Mouse (Mus musculus): ENCODE data around the gene Tmem131l. TPM values are rescaled to one million over a fixed set of nuclear protein-coding genes. Genes with fewer than 3 reads are reported as not detected.

The Tmem131l gene
- total and polyA plus RNA-seq, 3 experiments = 9.6 to 39.6 TPM; not detected in 1

DNA sequence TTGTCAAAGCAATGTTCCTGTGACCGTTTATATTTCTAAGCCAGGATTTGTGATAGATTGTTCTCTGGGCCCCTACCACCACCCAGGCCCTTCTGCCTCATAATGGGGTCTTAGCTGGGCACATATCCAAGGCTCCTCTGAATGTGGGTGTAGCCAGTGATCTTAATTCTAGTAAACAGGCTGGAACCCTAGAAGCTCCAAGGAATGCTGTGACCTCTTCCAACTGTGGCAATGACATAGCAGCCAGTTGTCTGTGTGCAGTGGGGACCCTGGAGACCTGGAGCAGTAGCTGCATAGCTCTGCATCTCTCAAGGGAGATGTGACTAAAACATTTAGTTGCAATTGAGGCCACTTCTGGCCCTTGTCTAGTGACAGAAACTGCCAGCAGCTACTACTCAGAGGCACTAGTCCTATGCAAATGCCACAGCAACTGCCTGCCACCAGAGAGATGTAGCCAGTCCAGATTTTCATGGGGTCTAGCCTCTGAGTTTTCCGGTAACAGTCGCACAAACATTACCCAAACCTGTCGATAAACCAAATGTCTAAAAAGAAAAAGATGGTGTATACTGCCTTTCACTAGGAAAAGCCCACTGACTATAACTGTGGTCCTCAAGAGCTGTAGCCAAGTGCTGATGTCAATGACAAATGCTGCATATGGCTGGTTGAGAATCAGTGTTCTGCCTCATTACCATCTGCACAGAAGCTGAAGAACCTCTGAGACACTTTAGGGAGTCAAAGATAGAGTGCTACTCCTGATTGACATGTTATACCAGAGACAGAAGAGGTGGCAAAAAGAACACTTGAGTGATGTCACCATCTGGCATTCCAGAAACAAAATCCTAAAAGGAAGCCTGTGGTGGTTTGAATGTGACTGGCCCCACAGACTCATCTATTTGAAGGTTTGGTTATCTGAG, 61.2 kb downstream of the Tmem131l start:
- no peak for DNase-seq (ENCODE audit: low read depth, low spot score)
- no peak overlapping the region for H3K4me3 ChIP-seq (ENCODE audit: control insufficient read depth in 1 of 2, insufficient read depth in 1 of 2, low read depth in 2 of 2, low read length in 2 of 2)
- no peaks in the 10 kb centered on the region for H3K27me3 ChIP-seq (ENCODE audit: control insufficient read depth in 1 of 2, insufficient read depth in 2 of 2, low read length in 2 of 2)
- no peaks in the 10 kb centered on the region for H3K36me3 ChIP-seq (ENCODE audit: control insufficient read depth in 1 of 2, insufficient read depth in 2 of 2, low read length in 2 of 2)
- H3K79me2 ChIP-seq (ENCODE audit: control insufficient read depth, insufficient read depth, low read length, poor library complexity) = no peaks in the 10 kb centered on the region
- H3K9me3 ChIP-seq (replicated peaks; ENCODE audit: insufficient read depth, low read length) = no peaks in the 10 kb centered on the region
- H3K4me1 ChIP-seq (ENCODE audit: control insufficient read depth in 1 of 2, insufficient read depth in 2 of 2, low read length in 2 of 2) = no peaks in the 10 kb centered on the region
- H3K27ac ChIP-seq (ENCODE audit: control insufficient read depth, low read depth, low read length) = no peak overlapping the region
- no peak overlapping the region for H3K9ac ChIP-seq (ENCODE audit: control insufficient read depth, low read depth, low read length, poor library complexity, severe bottlenecking)
- TF ChIP-seq ETS1 (IDR thresholded peaks at IDR 0.05; ENCODE audit: low read depth, low read length) (no peak), NRF1 (IDR thresholded peaks at IDR 0.05; ENCODE audit: insufficient read depth, low read depth, low read length, poor library complexity, severe bottlenecking) (no peak), ZMIZ1 (IDR thresholded peaks at IDR 0.05; ENCODE audit: low read depth, low read length) (no peak), SMC3 (IDR thresholded peaks at IDR 0.05; ENCODE audit: low read depth, low read length) (no peak), SIN3A (IDR thresholded peaks at IDR 0.05; ENCODE audit: low read length) (no peak), BHLHE40 (IDR thresholded peaks at IDR 0.05; ENCODE audit: borderline replicate concordance, low read depth, low read length) (no peak), JUND (IDR thresholded peaks at IDR 0.05; ENCODE audit: low read depth, low read length) (no peak), EP300 (IDR thresholded peaks at IDR 0.05; ENCODE audit: low read depth in 1 of 2, low read length in 2 of 2) (no peak), CTCF (IDR thresholded peaks at IDR 0.05 in 2 of 3, conservative IDR thresholded peaks at IDR 0.05 in 1 of 3; ENCODE audit: control insufficient read depth in 1 of 3, insufficient read depth in 1 of 3, low read depth in 2 of 3, low read length in 3 of 3, poor library complexity in 1 of 3, severe bottlenecking in 1 of 3) (no peak), CHD1 (IDR thresholded peaks at IDR 0.05; ENCODE audit: low read depth, low read length) (no peak), TCF12 (IDR thresholded peaks at IDR 0.05; ENCODE audit: low read depth, low read length) (no peak)

DNA sequence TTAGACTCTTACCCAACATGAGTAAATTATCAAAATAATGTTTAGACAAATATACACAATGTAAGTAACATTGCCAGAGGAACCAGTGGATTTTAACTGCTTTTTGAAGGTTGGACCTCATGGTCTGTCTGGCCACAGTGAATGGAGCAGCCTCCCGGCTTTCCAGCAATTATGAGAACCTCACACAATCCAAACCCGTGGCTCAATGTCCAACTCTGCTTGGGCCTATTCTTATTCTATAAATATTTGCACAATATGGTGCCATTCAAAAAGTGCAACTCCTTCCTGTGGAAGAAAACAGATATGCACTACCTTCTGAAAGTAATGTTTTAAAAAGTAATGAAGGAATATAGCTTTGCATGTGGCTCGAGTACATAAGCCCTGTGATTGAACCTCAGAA, 62.2 kb downstream of the Tmem131l start:
- Histone ChIP-seq H3K79me2 (ENCODE audit: control insufficient read depth, insufficient read depth, low read length, poor library complexity) (no peaks in the 10 kb centered on the region), H3K4me3 (ENCODE audit: control insufficient read depth in 1 of 2, insufficient read depth in 1 of 2, low read depth in 2 of 2, low read length in 2 of 2) (no peak overlapping the region), H3K27ac (ENCODE audit: control insufficient read depth, low read depth, low read length) (no peak overlapping the region), H3K27me3 (ENCODE audit: control insufficient read depth in 1 of 2, insufficient read depth in 2 of 2, low read length in 2 of 2) (no peaks in the 10 kb centered on the region), H3K36me3 (ENCODE audit: control insufficient read depth in 1 of 2, insufficient read depth in 2 of 2, low read length in 2 of 2) (no peaks in the 10 kb centered on the region), H3K9ac (ENCODE audit: control insufficient read depth, low read depth, low read length, poor library complexity, severe bottlenecking) (no peak overlapping the region), H3K4me1 (ENCODE audit: control insufficient read depth in 1 of 2, insufficient read depth in 2 of 2, low read length in 2 of 2) (no peaks in the 10 kb centered on the region), H3K9me3 (replicated peaks; ENCODE audit: insufficient read depth, low read length) (no peaks in the 10 kb centered on the region)
- DNase-seq (ENCODE audit: low read depth, low spot score) = no peak
- TF ChIP-seq CHD1 (IDR thresholded peaks at IDR 0.05; ENCODE audit: low read depth, low read length) (no peak), CHD2 (IDR thresholded peaks at IDR 0.05; ENCODE audit: low read length) (no peak), TBP (IDR thresholded peaks at IDR 0.05; ENCODE audit: low read depth, low read length) (no peak), MYC (IDR thresholded peaks at IDR 0.05; ENCODE audit: low read depth, low read length) (no peak), RAD21 (IDR thresholded peaks at IDR 0.05; ENCODE audit: low read depth, low read length) (no peak), MAFK (IDR thresholded peaks at IDR 0.05; ENCODE audit: borderline replicate concordance, low read depth, low read length) (no peak), ELF1 (IDR thresholded peaks at IDR 0.05; ENCODE audit: low read depth, low read length) (no peak), TCF12 (IDR thresholded peaks at IDR 0.05; ENCODE audit: low read depth, low read length) (no peak), ZKSCAN1 (IDR thresholded peaks at IDR 0.05; ENCODE audit: low read depth, low read length) (no peak), POLR2AphosphoS5 (IDR thresholded peaks at IDR 0.05; ENCODE audit: borderline replicate concordance, low read depth, low read length) (no peak), HCFC1 (IDR thresholded peaks at IDR 0.05; ENCODE audit: low read depth, low read length) (no peak), ZNF384 (IDR thresholded peaks at IDR 0.05; ENCODE audit: low read depth, low read length) (no peak), USF2 (IDR thresholded peaks at IDR 0.05; ENCODE audit: borderline replicate concordance in 1 of 2, insufficient read depth in 1 of 2, low read depth in 1 of 2, low read length in 2 of 2) (no peak), GABPA (IDR thresholded peaks at IDR 0.05; ENCODE audit: low read depth, low read length) (no peak)

All from MEL (cell line).